Mouse (Mus musculus): ENCODE measurements around the gene Pcsk6.

GRCm38 (mm10) chr7:65988249-65988648 lies 126.7 kb downstream of the Pcsk6 start:
- TF ChIP-seq CTCF (IDR thresholded peaks at IDR 0.05; ENCODE audit: low read depth) (no peak), EP300 (IDR thresholded peaks at IDR 0.05; ENCODE audit: low read depth) (no peak)

Measured in liver, embryonic 14.5 days (tissue).